Mouse (Mus musculus) liver, adult 2 months (tissue): ENCODE measurements around the gene Hoxa4. TPM values are rescaled to one million over a fixed set of nuclear protein-coding genes. Genes with fewer than 3 reads are reported as not detected.

Experiments
- DNase-seq: peaks from one replicate; pipeline ENCODE4 v3.0.0-alpha.2; 2011; ENCODE audit warnings: low read depth, low spot score; ENCODE audit errors: extremely low read depth
- H3K27ac ChIP-seq: fragments of 200-500 bp; replicated peaks from 2 replicates; pipeline ENCODE4 v1.5.1; 2012; ENCODE audit warnings: low read depth, mild to moderate bottlenecking, control low read depth, inconsistent platforms, low read length; ENCODE audit not compliant: insufficient read depth
- H3K27me3 ChIP-seq: fragments of 200-500 bp; 2 replicates; pipeline ENCODE4 v1.6.1; 2012; ENCODE audit warnings: mild to moderate bottlenecking, moderate library complexity, low read length, inconsistent platforms; ENCODE audit not compliant: control insufficient read depth, insufficient read depth
- H3K36me3 ChIP-seq: fragments of 200-500 bp; 2 replicates; pipeline ENCODE4 v1.6.1; 2012; ENCODE audit warnings: low read length, inconsistent platforms; ENCODE audit not compliant: control insufficient read depth, insufficient read depth
- H3K4me1 ChIP-seq: fragments of 200-500 bp; 2 replicates; pipeline ENCODE4 v1.6.1; 2011; ENCODE audit warnings: low read length; ENCODE audit not compliant: control insufficient read depth, insufficient read depth
- H3K4me3 ChIP-seq: fragments of 200-500 bp; 2 replicates; pipeline ENCODE4 v1.5.1; 2011; ENCODE audit warnings: low read depth, mild to moderate bottlenecking, control low read depth, low read length, moderate library complexity; ENCODE audit not compliant: insufficient read depth
- H3K79me2 ChIP-seq: fragments of 200-500 bp; 2 replicates; pipeline ENCODE4 v1.6.1; 2012; ENCODE audit warnings: inconsistent platforms, mild to moderate bottlenecking, low read length, moderate library complexity; ENCODE audit not compliant: control insufficient read depth, insufficient read depth
- H3K9ac ChIP-seq: fragments of 200-500 bp; 2 replicates; pipeline ENCODE4 v1.6.1; 2012; ENCODE audit warnings: low read depth, mild to moderate bottlenecking, control low read depth, inconsistent platforms, low read length
- CTCF ChIP-seq: fragments of 200-500 bp; IDR thresholded peaks from 2 replicates; pipeline ENCODE4 v1.5.1; 2011; ENCODE audit warnings: low read depth, low read length, control low read depth
- POLR2A ChIP-seq: fragments of 200-500 bp; IDR thresholded peaks from 2 replicates; pipeline ENCODE4 v1.6.1; 2011; ENCODE audit warnings: low read length, control low read depth; ENCODE audit not compliant: insufficient read depth; ENCODE audit errors: extremely low read depth
- WGBS: fragments of 180-500 bp; shearing (Covaris S2); methylation state at CpG from one replicate; pipeline ENCODE4 v1.1.7; 2018; 5-methylcytosine and 5-hydroxymethylcytosine counted together
- polyA plus RNA-seq: library from polyadenylated mRNA; depleted of rRNA; stranded (reverse); fragments of >200 nt; gene quantifications from 2 replicates; pipeline ENCODE4 v1.2.3, GENCODE M21; 2012
- total RNA-seq: library from RNA; depleted of rRNA; stranded (reverse); fragments of >200 nt; gene quantifications from 2 replicates; pipeline ENCODE4 v1.2.3, GENCODE M21; 2014

Hoxa4 gene
- total and polyA plus RNA-seq, 2 experiments = 0.23 to 0.28 TPM

DNA sequence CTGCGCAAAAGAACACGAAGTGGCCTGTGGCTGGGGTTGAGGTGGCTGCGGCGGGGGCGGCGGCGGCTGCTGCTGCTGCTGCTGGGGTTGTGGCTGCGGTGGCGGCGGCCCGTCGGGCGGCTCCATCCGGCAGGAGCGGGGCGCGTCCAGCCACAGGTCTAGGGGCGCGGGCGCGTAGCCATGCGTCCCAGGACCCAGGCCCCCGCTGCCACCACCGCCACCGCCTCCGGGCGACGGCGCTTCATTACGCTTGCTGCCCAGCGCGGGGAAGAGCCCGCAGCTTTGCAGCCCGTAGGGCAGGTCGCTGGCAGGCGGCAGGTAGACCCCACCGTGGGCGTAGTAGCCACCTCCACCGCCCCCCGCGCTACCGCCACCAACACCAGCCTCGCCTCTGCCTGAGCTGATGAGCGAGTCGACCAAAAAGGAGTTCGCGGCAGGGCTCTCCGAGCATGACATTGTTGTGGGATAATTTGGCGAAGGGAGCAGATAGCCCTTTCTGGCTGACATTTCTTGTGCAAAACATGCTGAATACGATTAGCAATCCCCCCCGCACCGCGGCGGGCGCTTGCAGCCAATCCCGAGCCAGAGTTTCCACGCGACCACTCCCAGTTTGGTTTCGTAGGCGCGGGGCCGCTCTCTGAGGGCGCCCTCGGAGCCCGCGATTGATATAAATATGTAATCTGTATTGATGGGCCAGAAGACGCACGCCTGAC is 43.0 kb upstream of the Hoxa4 start:
- 6% methylated on average over 68 of the region's 68 CpGs for WGBS
- TF ChIP-seq POLR2A (no peak), CTCF (no peak)
- Histone ChIP-seq H3K27me3 (peaks cover 61% of the 10 kb centered on the region), H3K4me1 (no peaks in the 10 kb centered on the region), H3K4me3 (no peak overlapping the region), H3K27ac (no peak overlapping the region), H3K36me3 (no peaks in the 10 kb centered on the region), H3K79me2 (no peaks in the 10 kb centered on the region), H3K9ac (no peak overlapping the region)
- DNase-seq = no peak

DNA sequence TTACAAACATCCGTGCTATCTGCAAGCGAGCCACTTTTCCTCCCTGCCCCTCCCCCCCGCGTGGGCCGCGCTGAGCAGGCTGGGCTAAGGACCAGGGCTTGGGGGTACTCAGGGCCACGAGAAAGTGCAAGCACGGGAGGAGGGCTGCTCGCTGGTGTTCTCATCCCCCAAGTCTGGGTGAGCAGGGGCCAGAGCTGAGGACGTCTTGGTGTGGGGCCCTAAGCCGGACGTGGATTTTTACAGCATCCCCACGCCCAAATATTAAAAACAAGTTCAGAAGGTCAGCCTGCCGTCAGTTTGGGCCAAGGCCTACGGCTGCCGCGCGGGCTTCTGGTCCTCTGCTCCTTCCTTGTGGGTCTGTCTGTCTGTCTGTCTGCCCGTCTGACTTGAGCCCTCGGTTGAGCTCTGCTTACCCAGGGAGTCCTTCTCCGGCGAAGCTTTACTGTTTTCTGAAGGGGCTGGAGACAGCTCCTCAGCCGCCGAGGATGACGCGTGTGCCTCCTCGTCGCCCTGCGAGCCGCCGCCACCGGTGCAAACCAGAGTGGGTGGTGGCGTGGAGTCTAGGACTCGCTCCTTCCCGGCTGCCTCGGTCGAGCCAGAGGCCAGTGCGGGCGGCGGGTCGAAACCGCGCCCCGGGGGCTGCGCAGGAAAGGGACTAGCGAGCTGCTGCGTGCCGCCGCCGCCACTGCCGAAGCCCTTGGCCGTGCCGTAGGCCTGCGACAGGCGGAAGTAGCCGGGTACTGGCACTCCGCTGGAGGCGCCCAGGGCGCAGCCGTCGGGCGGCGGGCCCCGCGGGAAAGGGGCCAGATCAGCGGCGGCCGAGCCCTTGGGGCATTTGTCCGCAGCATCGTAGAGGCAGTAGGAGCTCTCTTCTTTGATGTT is 42.2 kb upstream of the Hoxa4 start:
- no peak for TF ChIP-seq CTCF
- no peak for TF ChIP-seq POLR2A
- no peak for DNase-seq
- WGBS = 4% methylated on average over 70 of the region's 70 CpGs
- H3K79me2 ChIP-seq = no peaks in the 10 kb centered on the region
- no peaks in the 10 kb centered on the region for H3K4me1 ChIP-seq
- H3K27ac ChIP-seq = no peak overlapping the region
- peaks cover 63% of the 10 kb centered on the region for H3K27me3 ChIP-seq
- H3K4me3 ChIP-seq = no peak overlapping the region
- H3K9ac ChIP-seq = no peak overlapping the region
- H3K36me3 ChIP-seq = no peaks in the 10 kb centered on the region

DNA sequence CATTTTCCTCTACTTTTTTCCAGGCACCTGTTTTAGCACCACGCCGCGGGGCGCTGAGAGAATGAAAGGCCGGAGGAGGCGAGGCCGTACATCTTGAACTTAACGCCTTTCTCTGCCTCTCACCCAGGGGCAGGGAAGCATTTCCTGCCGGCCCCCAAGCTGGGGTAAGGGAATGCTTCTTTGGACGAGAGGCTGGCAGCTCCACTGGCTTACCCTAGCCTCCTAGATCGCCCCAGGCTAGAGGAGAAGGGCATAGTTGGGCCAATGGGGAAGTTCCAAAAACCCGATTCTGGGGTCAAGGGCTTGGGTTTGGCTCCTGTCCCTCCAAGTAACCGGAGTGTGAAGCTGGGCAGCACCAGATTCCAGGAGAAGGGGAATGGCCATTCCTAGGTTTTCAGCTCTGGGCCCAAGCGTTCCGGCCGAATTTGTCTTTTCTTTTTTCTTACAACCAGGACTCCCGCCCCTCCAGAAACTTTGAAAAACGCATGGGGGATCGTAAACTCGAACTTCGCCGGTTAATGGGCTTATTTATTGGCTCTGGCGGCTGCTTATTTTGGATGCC is 41.5 kb upstream of the Hoxa4 start:
- 7% methylated on average over 23 of the region's 23 CpGs for WGBS
- Histone ChIP-seq H3K9ac (no peak overlapping the region), H3K4me3 (no peak overlapping the region), H3K79me2 (no peaks in the 10 kb centered on the region), H3K4me1 (no peaks in the 10 kb centered on the region), H3K27me3 (peaks cover 62% of the 10 kb centered on the region), H3K27ac (no peak overlapping the region), H3K36me3 (no peaks in the 10 kb centered on the region)
- DNase-seq = no peak
- no peak for TF ChIP-seq POLR2A
- no peak for TF ChIP-seq CTCF

DNA sequence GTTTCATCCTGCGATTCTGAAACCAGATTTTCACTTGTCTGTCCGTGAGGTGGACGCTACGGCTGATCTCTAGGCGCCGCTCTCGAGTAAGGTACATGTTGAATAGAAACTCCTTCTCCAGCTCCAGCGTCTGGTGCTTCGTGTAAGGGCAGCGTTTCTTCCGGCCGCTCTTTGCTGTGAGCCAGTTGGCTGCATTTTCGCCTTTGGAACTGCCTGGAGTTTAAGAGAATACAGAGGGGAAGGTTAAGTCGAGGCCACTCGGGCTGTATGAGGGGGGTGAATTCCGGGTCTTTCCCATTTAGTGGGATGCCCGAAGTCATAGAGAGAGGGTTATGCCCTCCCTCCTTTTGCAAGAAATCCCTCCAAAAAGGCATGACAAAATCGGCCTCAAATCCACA is 41.0 kb upstream of the Hoxa4 start:
- DNase-seq = no peak
- no peaks in the 10 kb centered on the region for H3K79me2 ChIP-seq
- H3K27ac ChIP-seq = no peak overlapping the region
- no peak overlapping the region for H3K9ac ChIP-seq
- 4% methylated on average over 18 of the region's 18 CpGs for WGBS
- no peak for TF ChIP-seq POLR2A
- no peak for TF ChIP-seq CTCF
- H3K36me3 ChIP-seq = no peaks in the 10 kb centered on the region
- no peak overlapping the region for H3K4me3 ChIP-seq
- peaks cover 61% of the 10 kb centered on the region for H3K27me3 ChIP-seq
- H3K4me1 ChIP-seq = no peaks in the 10 kb centered on the region

DNA sequence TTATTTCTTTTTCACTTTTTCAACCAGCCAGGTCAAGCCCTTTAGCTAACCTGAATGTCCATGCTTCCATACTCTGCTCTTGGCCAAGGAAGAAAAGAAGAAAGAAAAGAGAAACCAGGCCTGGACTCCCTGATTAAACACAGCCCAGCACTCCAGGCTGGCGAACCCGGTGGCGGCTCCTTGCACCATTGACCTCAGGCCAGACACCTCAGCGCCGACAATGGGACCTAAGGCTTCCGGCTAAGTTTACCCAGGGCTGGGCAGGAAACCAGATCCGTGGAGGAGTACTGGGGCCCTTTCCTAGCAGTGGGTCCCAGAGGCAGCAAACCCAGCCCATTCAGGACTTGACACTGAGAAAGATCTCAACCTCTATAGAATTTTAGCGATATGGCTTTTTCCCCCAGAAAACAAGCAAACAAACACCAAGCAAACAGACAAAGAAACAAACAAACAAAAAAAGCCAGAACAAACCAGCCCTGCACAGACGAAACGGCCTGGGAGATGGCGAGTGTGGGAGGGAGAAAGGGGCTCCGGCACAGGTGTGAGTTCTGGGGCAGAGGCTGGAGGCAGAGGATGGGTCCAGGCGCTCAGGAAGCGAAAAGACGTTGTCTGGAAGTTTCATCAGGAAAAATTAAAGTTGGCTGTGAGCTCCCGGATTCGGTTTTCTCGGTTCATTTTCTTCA is 40.5 kb upstream of the Hoxa4 start:
- no peak for DNase-seq
- no peak overlapping the region for H3K27ac ChIP-seq
- H3K27me3 ChIP-seq = peaks cover 63% of the 10 kb centered on the region

More for the DNA sequence above, 40.5 kb upstream of the Hoxa4 start:
- Histone ChIP-seq H3K9ac (no peak overlapping the region), H3K4me3 (no peak overlapping the region), H3K79me2 (no peaks in the 10 kb centered on the region), H3K36me3 (no peaks in the 10 kb centered on the region), H3K4me1 (no peaks in the 10 kb centered on the region)
- TF ChIP-seq POLR2A (no peak), CTCF (no peak)
- 4% methylated on average over 18 of the region's 18 CpGs for WGBS
